Mouse (Mus musculus) CH12.LX (cell line): ENCODE data around the gene Tnpo2. TPM values are rescaled to one million over a fixed set of nuclear protein-coding genes. Genes with fewer than 3 reads are reported as not detected.

ENCODE experiments used
- DNase-seq: peaks from one replicate; pipeline ENCODE4 v3.0.0-alpha.2; 2013; ENCODE audit errors: extremely low read depth
- H3K27ac ChIP-seq: 2 replicates; pipeline ENCODE4 v1.5.1; 2012; ENCODE audit warnings: low read depth, mild to moderate bottlenecking, control low read depth, moderate library complexity; ENCODE audit not compliant: insufficient read depth
- H3K27me3 ChIP-seq: replicated peaks from 2 replicates; pipeline ENCODE3; 2012; ENCODE audit warnings: inconsistent platforms
- H3K36me3 ChIP-seq, 2 experiments: replicated peaks in 1 of 2; 2 replicates each; pipeline versions ENCODE3 to v1.6.1; 2012; ENCODE audit warnings: inconsistent platforms in 1 of 2, low read length in 1 of 2, mild to moderate bottlenecking in 1 of 2, mixed read lengths in 1 of 2, moderate library complexity in 1 of 2; ENCODE audit not compliant: control insufficient read depth in 1 of 2, insufficient read depth in 1 of 2
- H3K4me1 ChIP-seq, 2 experiments: 2 replicates each; pipeline ENCODE4 v1.6.1; 2012; ENCODE audit warnings: inconsistent platforms in 1 of 2, moderate library complexity in 1 of 2; ENCODE audit not compliant: insufficient read depth in 2 of 2, control insufficient read depth in 1 of 2
- H3K4me2 ChIP-seq: 2 replicates; pipeline ENCODE4 v1.6.1; 2012; ENCODE audit warnings: low read depth, mild to moderate bottlenecking, control low read depth; ENCODE audit not compliant: poor library complexity, insufficient read depth, severe bottlenecking
- H3K4me3 ChIP-seq, 3 experiments: fragments of 150-350 bp in 1 of 3; sonication (generic) in 1 of 3; replicated peaks in 1 of 3; 2 replicates each; pipeline versions ENCODE3 to v1.5.1; 2011 to 2012; ENCODE audit warnings: low read depth in 2 of 3, low read length in 2 of 3, mild to moderate bottlenecking in 2 of 3, moderate library complexity in 2 of 3, control low read depth in 1 of 3, improper control_type of control experiment in 1 of 3, inconsistent platforms in 1 of 3, mixed read lengths in 1 of 3; ENCODE audit not compliant: poor library complexity in 1 of 3
- H3K79me2 ChIP-seq: replicated peaks from 2 replicates; pipeline ENCODE4 v1.6.1; 2012; ENCODE audit warnings: mild to moderate bottlenecking, moderate library complexity; ENCODE audit not compliant: control insufficient read depth, poor library complexity, insufficient read depth, severe bottlenecking; ENCODE audit errors: extremely low read depth
- H3K9ac ChIP-seq: 2 replicates; pipeline ENCODE4 v1.6.1; 2012; ENCODE audit warnings: low read depth, mild to moderate bottlenecking, control low read depth, moderate library complexity; ENCODE audit not compliant: insufficient read depth
- H3K9me3 ChIP-seq: replicated peaks from 2 replicates; pipeline ENCODE3; 2012; ENCODE audit warnings: low read length, inconsistent platforms, mixed read lengths
- BHLHE40 ChIP-seq: IDR thresholded peaks from 2 replicates; pipeline ENCODE4 v1.6.1; 2011; ENCODE audit warnings: mild to moderate bottlenecking, low read depth, low read length, improper control_type of control experiment
- CHD1 ChIP-seq: IDR thresholded peaks from 2 replicates; pipeline ENCODE4 v1.6.1; 2012; ENCODE audit warnings: low read depth, low read length, improper control_type of control experiment, inconsistent platforms
- CHD2 ChIP-seq: IDR thresholded peaks from 2 replicates; pipeline ENCODE4 v1.6.1; 2011; ENCODE audit warnings: low read length, improper control_type of control experiment
- CTCF ChIP-seq, 2 experiments: IDR thresholded peaks in 1 of 2; conservative IDR thresholded peaks in 1 of 2; 2 replicates each; pipeline ENCODE4 v1.5.1; 2011 to 2012; ENCODE audit warnings: low read depth in 2 of 2, low read length in 2 of 2, improper control_type of control experiment in 1 of 2, inconsistent platforms in 1 of 2, mild to moderate bottlenecking in 1 of 2, moderate library complexity in 1 of 2
- ELF1 ChIP-seq: IDR thresholded peaks from 2 replicates; pipeline ENCODE4 v1.6.1; 2014; ENCODE audit warnings: low read depth, mild to moderate bottlenecking, inconsistent platforms, low read length, improper control_type of control experiment
- EP300 ChIP-seq: IDR thresholded peaks from 2 replicates; pipeline ENCODE4 v1.6.1; 2011; ENCODE audit warnings: low read length, improper control_type of control experiment
- ETS1 ChIP-seq: conservative IDR thresholded peaks from 2 replicates; pipeline ENCODE4 v1.6.1; 2012; ENCODE audit warnings: low read depth, mild to moderate bottlenecking, inconsistent platforms, low read length, improper control_type of control experiment, moderate library complexity
- GABPA ChIP-seq: IDR thresholded peaks from 2 replicates; pipeline ENCODE4 v1.6.1; 2012; ENCODE audit warnings: low read depth, low read length, improper control_type of control experiment, inconsistent platforms; ENCODE audit not compliant: insufficient replicate concordance
- HCFC1 ChIP-seq: IDR thresholded peaks from 2 replicates; pipeline ENCODE4 v1.6.1; 2012; ENCODE audit warnings: low read depth, mild to moderate bottlenecking, inconsistent platforms, low read length, improper control_type of control experiment
- IRF4 ChIP-seq: IDR thresholded peaks from 2 replicates; pipeline ENCODE4 v1.6.1; 2014; ENCODE audit warnings: low read depth, mild to moderate bottlenecking, inconsistent platforms, low read length, improper control_type of control experiment
- JUND ChIP-seq: conservative IDR thresholded peaks from 2 replicates; pipeline ENCODE4 v1.6.1; 2011; ENCODE audit warnings: low read depth, low read length, improper control_type of control experiment
- KAT2A ChIP-seq: IDR thresholded peaks from 2 replicates; pipeline ENCODE4 v1.6.1; 2012; ENCODE audit warnings: low read length, improper control_type of control experiment, inconsistent platforms; ENCODE audit not compliant: insufficient replicate concordance
- MAFK ChIP-seq: IDR thresholded peaks from 2 replicates; pipeline ENCODE4 v1.6.1; 2011; ENCODE audit warnings: low read length, improper control_type of control experiment; ENCODE audit not compliant: insufficient replicate concordance
- MAX ChIP-seq: IDR thresholded peaks from 2 replicates; pipeline ENCODE4 v1.6.1; 2011; ENCODE audit warnings: low read length, improper control_type of control experiment
- MAZ ChIP-seq: IDR thresholded peaks from 2 replicates; pipeline ENCODE4 v1.6.1; 2012; ENCODE audit warnings: low read depth, mild to moderate bottlenecking, inconsistent platforms, low read length, improper control_type of control experiment, moderate library complexity
- MEF2A ChIP-seq: IDR thresholded peaks from 2 replicates; pipeline ENCODE4 v1.6.1; 2014; ENCODE audit warnings: low read depth, mild to moderate bottlenecking, inconsistent platforms, low read length, improper control_type of control experiment, borderline replicate concordance
- MXI1 ChIP-seq: IDR thresholded peaks from 2 replicates; pipeline ENCODE4 v1.6.1; 2011; ENCODE audit warnings: mild to moderate bottlenecking, low read depth, low read length, improper control_type of control experiment
- MYC ChIP-seq: IDR thresholded peaks from 2 replicates; pipeline ENCODE4 v1.6.1; 2011; ENCODE audit warnings: low read depth, mild to moderate bottlenecking, improper control_type of control experiment, low read length
- NELFE ChIP-seq: IDR thresholded peaks from 2 replicates; pipeline ENCODE4 v1.6.1; 2011; ENCODE audit warnings: low read depth, low read length, improper control_type of control experiment
- POLR2A ChIP-seq: IDR thresholded peaks from 2 replicates; pipeline ENCODE4 v1.6.1; 2011; ENCODE audit warnings: low read depth, mild to moderate bottlenecking, improper control_type of control experiment, low read length
- RAD21 ChIP-seq: IDR thresholded peaks from 2 replicates; pipeline ENCODE4 v1.6.1; 2011; ENCODE audit warnings: low read depth, mild to moderate bottlenecking, low read length, improper control_type of control experiment, moderate library complexity
- RCOR1 ChIP-seq: conservative IDR thresholded peaks from 2 replicates; pipeline ENCODE4 v1.6.1; 2012; ENCODE audit warnings: low read depth, mild to moderate bottlenecking, inconsistent platforms, low read length, improper control_type of control experiment
- SIN3A ChIP-seq: IDR thresholded peaks from 2 replicates; pipeline ENCODE4 v1.6.1; 2012; ENCODE audit warnings: low read length, improper control_type of control experiment, inconsistent platforms
- SMC3 ChIP-seq: IDR thresholded peaks from 2 replicates; pipeline ENCODE4 v1.6.1; 2011; ENCODE audit warnings: low read depth, low read length, improper control_type of control experiment
- TBP ChIP-seq: conservative IDR thresholded peaks from 2 replicates; pipeline ENCODE4 v1.6.1; 2011; ENCODE audit warnings: low read depth, low read length, improper control_type of control experiment
- TCF12 ChIP-seq: IDR thresholded peaks from 2 replicates; pipeline ENCODE4 v1.6.1; 2014; ENCODE audit warnings: low read depth, mild to moderate bottlenecking, inconsistent platforms, low read length, improper control_type of control experiment
- USF2 ChIP-seq: conservative IDR thresholded peaks from 2 replicates; pipeline ENCODE4 v1.6.1; 2011; ENCODE audit warnings: low read depth, low read length, improper control_type of control experiment
- ZC3H11A ChIP-seq: IDR thresholded peaks from 2 replicates; pipeline ENCODE4 v1.6.1; 2012; ENCODE audit warnings: low read depth, mild to moderate bottlenecking, inconsistent platforms, low read length, improper control_type of control experiment
- ZKSCAN1 ChIP-seq: IDR thresholded peaks from 2 replicates; pipeline ENCODE4 v1.6.1; 2012; ENCODE audit warnings: low read depth, inconsistent platforms, low read length, improper control_type of control experiment, borderline replicate concordance
- ZMIZ1 ChIP-seq: IDR thresholded peaks from 2 replicates; pipeline ENCODE4 v1.6.1; 2012; ENCODE audit warnings: low read depth, mild to moderate bottlenecking, inconsistent platforms, low read length, improper control_type of control experiment
- ZNF384 ChIP-seq: IDR thresholded peaks from 2 replicates; pipeline ENCODE4 v1.6.1; 2012; ENCODE audit warnings: low read depth, low read length, improper control_type of control experiment, inconsistent platforms
- dilution Hi-C: fragments of 300-500 bp; cut with MboI; formaldehyde crosslinking; loops from 2 replicates; pipeline ENCODE4 v1.14.3; 2020; ENCODE audit warnings: low sequenced_read_pairs; ENCODE audit not compliant: extremely low pct_unique_long_range_greater_than_20kb, extremely low pct_ligation_motif_present
- in situ Hi-C: fragments of 300-500 bp; cut with MboI; formaldehyde crosslinking; loops from 3 replicates; pipeline ENCODE4 v1.14.3; 2019; ENCODE audit warnings: low sequenced_read_pairs, low pct_ligation_motif_present, low pct_unique_long_range_greater_than_20kb, mixed read lengths
- polyA plus RNA-seq: library from polyadenylated mRNA; unstranded; fragments of >175 nt; gene quantifications from 2 replicates; pipeline ENCODE4 v1.2.1, GENCODE M21; 2012; ENCODE audit warnings: low read depth; ENCODE audit not compliant: insufficient read length
- total RNA-seq, 2 experiments: library from RNA; depleted of rRNA; stranded (reverse); fragments of 300-350 nt in 1 of 2; fragments of >200 nt in 1 of 2; gene quantifications; 2 replicates each; pipeline ENCODE4 v1.2.3; 2012 to 2014

The Tnpo2 gene
- total and polyA plus RNA-seq, 3 experiments = 36.3 to 57.0 (median 48.0) TPM

DNA sequence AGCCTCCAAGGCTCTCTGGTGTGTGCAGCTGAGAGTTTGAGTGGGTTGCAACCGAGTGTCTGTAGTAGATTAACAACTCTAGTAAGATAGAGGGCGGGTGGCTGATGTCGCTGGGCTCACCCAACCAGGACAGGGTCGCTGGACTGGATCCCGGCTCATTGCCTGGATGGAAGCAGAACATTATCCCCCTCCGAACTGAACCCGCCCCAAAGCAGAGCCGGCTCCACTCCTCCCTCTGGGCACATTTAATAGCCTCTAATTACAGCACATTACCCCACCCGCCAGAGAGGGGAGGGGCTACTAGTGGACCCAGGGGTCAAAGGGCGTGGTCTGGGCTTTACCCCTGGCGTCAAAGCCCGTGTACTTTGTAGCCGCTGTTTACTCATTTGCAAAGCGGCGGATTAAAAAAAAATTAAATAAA, 47.4 kb upstream of the Tnpo2 start:
- DNase-seq = no peak
- Histone ChIP-seq H3K27ac (peak overlapping the region; percentile 29), H3K9me3 (no peaks in the 10 kb centered on the region), H3K4me1 (peaks cover 25 to 43% of the 10 kb centered on the region in 2 experiments), H3K4me2 (peak overlapping the region; percentile 81; the same call in 1 of the 2 replicates), H3K36me3 (peaks cover 0 to 17% of the 10 kb centered on the region in 2 experiments), H3K9ac (peak overlapping the region; percentile 93; the same call in 1 of the 2 replicates), H3K79me2 (no peaks in the 10 kb centered on the region)
- dilution Hi-C loops (no loop called here), in situ Hi-C loops (no loop called here)
- TF ChIP-seq MXI1 (0 out of 2 replicates have a peak, but pooled peaks have one; percentile 6), TBP (no peak), MAFK (no peak), MAZ (0 out of 2 replicates have a peak, but pooled peaks have one; percentile 10), MYC (0 out of 2 replicates have a peak, but pooled peaks have one; percentile 5), JUND (no peak)
- TF ChIP-seq, all 38 proteins: peak for 3
- Histone ChIP-seq H3K4me3 (peak overlapping the region in 1 of 3 experiments; percentile 1), H3K27me3 (no peaks in the 10 kb centered on the region)

DNA sequence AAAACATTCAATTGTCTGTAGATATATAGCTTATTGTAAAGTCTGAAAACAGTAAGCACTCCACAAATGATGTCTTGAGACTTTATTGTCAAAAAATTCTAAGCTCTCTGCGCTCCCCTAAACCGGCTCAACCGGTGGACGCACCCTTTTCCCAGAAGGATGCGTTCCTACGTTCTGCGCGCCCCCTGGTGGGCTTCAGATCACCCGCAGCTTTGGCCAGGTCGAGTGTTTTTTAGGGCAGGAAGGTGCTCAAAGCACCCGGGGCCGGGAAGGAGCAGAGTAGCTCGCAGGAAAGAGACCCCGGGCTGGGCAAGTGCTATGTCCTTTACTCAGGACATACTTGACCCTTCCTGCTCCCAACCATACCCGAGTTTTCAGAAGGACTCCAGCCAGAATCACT, 46.9 kb upstream of the Tnpo2 start:
- Histone ChIP-seq H3K9ac (peak overlapping the region; percentile 93), H3K27me3 (no peaks in the 10 kb centered on the region), H3K27ac (peak overlapping the region; percentile 55; the same call in 1 of the 2 replicates), H3K36me3 (peaks cover 1 to 22% of the 10 kb centered on the region in 2 experiments), H3K9me3 (no peaks in the 10 kb centered on the region), H3K4me3 (peak overlapping the region; percentile 51 to 70 (median 52)), H3K79me2 (no peaks in the 10 kb centered on the region), H3K4me2 (peak overlapping the region; percentile 81), H3K4me1 (peaks cover 22 to 40% of the 10 kb centered on the region in 2 experiments)
- in situ Hi-C loops = loop anchor here (5.0 kb wide), 1 partner anchor 37 kb away; the partner anchor contains the start of genes Asna1 and Trir
- dilution Hi-C loops = no loop called here
- TF ChIP-seq GABPA (no peak), MYC (no peak), ZMIZ1 (no peak), NELFE (peak; percentile 74), ZC3H11A (peak; percentile 94), MAFK (no peak), CHD2 (no peak), MXI1 (no peak; the same call in 1 of the 2 replicates), ETS1 (peak; percentile 16; the same call in 1 of the 2 replicates), JUND (no peak), TCF12 (peak; percentile 37; the same call in 1 of the 2 replicates), USF2 (no peak), ELF1 (peak; percentile 42), SIN3A (peak; percentile 88; the same call in 1 of the 2 replicates), ZKSCAN1 (no peak), POLR2A (no peak), TBP (no peak), IRF4 (peak; percentile 76), ZNF384 (peak; percentile 56; the same call in 1 of the 2 replicates), RCOR1 (0 out of 2 replicates have a peak, but pooled peaks have one; percentile 33), SMC3 (peak; percentile 100), CTCF (conservative IDR thresholded peaks at IDR 0.05 in 1 of 2, IDR thresholded peaks at IDR 0.05 in 1 of 2; ENCODE audit: low read depth in 2 of 2, low read length in 2 of 2) (peak in 1 of 2 experiments; percentile 98; a peak in 2 of 4 replicates), HCFC1 (no peak), RAD21 (peak; percentile 91), MEF2A (peak; percentile 28; the same call in 1 of the 2 replicates), BHLHE40 (peak; percentile 36; the same call in 1 of the 2 replicates), MAZ (peak; percentile 78; the same call in 1 of the 2 replicates), CHD1 (peak; percentile 91; the same call in 1 of the 2 replicates), KAT2A (no peak), MAX (no peak), EP300 (no peak)
- DNase-seq = peak; percentile 93
